Comparison of ENCODE assay signal across 8 mouse cellular contexts in genomic region chr13:17694414-17694813, GRCm38 (mm10). TPM values are rescaled to one million over a fixed set of nuclear protein-coding genes. Genes with fewer than 3 reads are reported as not detected.
DNase-seq lines count a peak whose midpoint lies in the region; ATAC-seq and TF ChIP-seq lines count a peak whose summit lies in the region.

No protein-coding gene starts in this region.

- no peaks in the 10 kb centered on the region for H3K9me3 ChIP-seq in erythroblast, embryonic 14.5 days (ENCODE audit: control insufficient read depth, low read length)
- H3K9me3 ChIP-seq in limb, embryonic 12.5 days, result no peaks in the 10 kb centered on the region

- H3K4me1 ChIP-seq in erythroblast, embryonic 14.5 days (ENCODE audit: control insufficient read depth), result peaks cover 24% of the 10 kb centered on the region
- H3K4me1 ChIP-seq in limb, embryonic 12.5 days (replicated peaks), result 0 out of 2 replicates have a peak, but pooled peaks cover 4% of the 10 kb centered on the region
- H3K4me1 ChIP-seq in olfactory bulb, adult 2 months (ENCODE audit: control insufficient read depth, insufficient read depth, low read length), result no peaks in the 10 kb centered on the region

- H3K27ac ChIP-seq in left cerebral cortex, adult 2 months, result peak overlapping the region; percentile 80
- peak overlapping the region; percentile 73 for H3K27ac ChIP-seq in limb, embryonic 12.5 days
- H3K27ac ChIP-seq in olfactory bulb, adult 2 months (ENCODE audit: insufficient read depth, low read depth, low read length), result no peak overlapping the region

- TF ChIP-seq CTCF in left cerebral cortex, adult 2 months (IDR thresholded peaks at IDR 0.05), result no peak
- TF ChIP-seq CTCF in Patski (IDR thresholded peaks at IDR 0.05), result no peak
- no peak for TF ChIP-seq CTCF in olfactory bulb, adult 2 months (IDR thresholded peaks at IDR 0.05; ENCODE audit: insufficient read depth, low read depth, low read length)

- CTCF ChIA-PET in Patski (lab: Charles Lee), result interaction anchor here (1.2 kb wide), 1 partner anchor 10 kb away, joined by 4 read pairs; no protein-coding TSS in a partner anchor

- H3K36me3 ChIP-seq in erythroblast, embryonic 14.5 days (ENCODE audit: control insufficient read depth), result peaks cover 7% of the 10 kb centered on the region
- peaks cover 3% of the 10 kb centered on the region; the same call in 1 of the 2 replicates for H3K36me3 ChIP-seq in limb, embryonic 12.5 days

- H3K4me2 ChIP-seq in limb, embryonic 12.5 days, result peak overlapping the region; percentile 55

- peak overlapping the region; percentile 78 for H3K4me3 ChIP-seq in left cerebral cortex, adult 2 months
- H3K4me3 ChIP-seq in erythroblast, embryonic 14.5 days (replicated peaks), result peak overlapping the region; percentile 93
- peak overlapping the region; percentile 79 for H3K4me3 ChIP-seq in limb, embryonic 12.5 days (replicated peaks)
- peak overlapping the region; percentile 73 for H3K4me3 ChIP-seq in olfactory bulb, adult 2 months (ENCODE audit: insufficient read depth, low read depth, low read length)

- intact Hi-C loops in left cerebral cortex, adult 2 months (cut with DNase I), result loop anchor here (10.0 kb wide), 1 partner anchor 1710 kb away; no protein-coding TSS in a partner anchor

- in situ Hi-C loops in Patski (cut with MboI; ENCODE audit: low pct_unique_long_range_greater_than_20kb), result no loop called here

- H3K27me3 ChIP-seq in Patski, result no peaks in the 10 kb centered on the region
- no peaks in the 10 kb centered on the region for H3K27me3 ChIP-seq in erythroblast, embryonic 14.5 days (ENCODE audit: control insufficient read depth)
- H3K27me3 ChIP-seq in limb, embryonic 12.5 days, result no peaks in the 10 kb centered on the region

- WGBS in limb, embryonic 12.5 days, result under 1% methylated on average over 22 of the region's 25 CpGs
- 0% methylated on average over 24 of the region's 25 CpGs for WGBS in olfactory bulb, adult 2 months

- no peak for TF ChIP-seq POLR2A in olfactory bulb, adult 2 months (IDR thresholded peaks at IDR 0.05; ENCODE audit: insufficient read depth, low read depth, low read length)

- peak; percentile 41 for ATAC-seq in Patski
- ATAC-seq in limb, embryonic 12.5 days (ENCODE audit: insufficient number of reproducible peaks, insufficient read depth, low FRiP score, low TSS enrichment, low read depth), result peak; percentile 81

- POLR2A ChIA-PET in Patski (lab: Charles Lee), result no interaction called here

- H3K9ac ChIP-seq in limb, embryonic 12.5 days (replicated peaks), result peak overlapping the region; percentile 73

- DNase-seq in left cerebral cortex, adult 2 months (ENCODE audit: extremely low spot score in 1 of 2, low spot score in 2 of 2), result peak in 1 of 2 experiments; percentile 53
- no peak for DNase-seq in left cerebral cortex, adult 18-20 months (ENCODE audit: low spot score in 2 of 2)
- DNase-seq in Patski (ENCODE audit: low read depth, low spot score), result no peak
- no peak for DNase-seq in layer of hippocampus, adult 11-12 months (ENCODE audit: low spot score)
- no peak for DNase-seq in kidney, postnatal 14 days

RNA-seq across cellular contexts. Expression of gene Mplkip, which starts 0.6 kb away (rescaled TPM):
- 10 to 100 TPM; 11.8 to 14.1 TPM for total RNA-seq in left cerebral cortex, adult 2 months (2021)
- total RNA-seq in left cerebral cortex, adult 18-20 months (2021), result 10 to 100 TPM; 11.6 to 12.3 TPM
- 27.2 TPM for polyA plus RNA-seq in Patski (2021)
- polyA plus RNA-seq in erythroblast, embryonic 14.5 days (2012), result 1.4 and 2.0 TPM in 2 replicates
- 57.3 and 58.7 TPM in 2 replicates for polyA plus RNA-seq in limb, embryonic 12.5 days (2016; fragmentation: Nextera tagmentation; extraction: Ambion mirVana)
- polyA plus RNA-seq in olfactory bulb, adult 2 months (2012; ENCODE audit: insufficient read depth, insufficient read length, low replicate concordance, missing spikeins), result not detected in 2 replicates

RNA-seq across cellular contexts. Expression of gene Sugct, which starts 0.9 kb away (rescaled TPM):
- 1 to 10 TPM; 2.1 to 3.0 TPM for total RNA-seq in left cerebral cortex, adult 2 months (2021)
- 1 to 10 TPM; 2.7 to 3.1 TPM for total RNA-seq in left cerebral cortex, adult 18-20 months (2021)
- polyA plus RNA-seq in Patski (2021), result 11.4 TPM
- not detected in 2 replicates for polyA plus RNA-seq in erythroblast, embryonic 14.5 days (2012)
- polyA plus RNA-seq in limb, embryonic 12.5 days (2016; fragmentation: Nextera tagmentation; extraction: Ambion mirVana), result 5.1 and 5.5 TPM in 2 replicates
- polyA plus RNA-seq in olfactory bulb, adult 2 months (2012; ENCODE audit: insufficient read depth, insufficient read length, low replicate concordance, missing spikeins), result not detected in 2 replicates
